Mouse (Mus musculus) CD4-positive helper T cell, adult 2 months (primary cell): ENCODE data around the gene Nr1h2.

Experiments used
- DNase-seq: peaks from one replicate; pipeline ENCODE4 v3.0.0-alpha.2; 2012; ENCODE audit warnings: low read depth, missing footprints, low spot score

Nr1h2 gene

GRCm38 (mm10) chr7:44553826-44554225, at the start of gene Nr1h2:
Gene Nr1h2 (minus strand): TSS chr7:44553951.
- peak; percentile 98 for DNase-seq

- DNase-seq: no peak
These were observed 49.6 kb upstream of the Nr1h2 start for GRCm38 (mm10) chr7:44603186-44603855.

- no peak for DNase-seq
These were observed 48.7 kb upstream of the Nr1h2 start for GRCm38 (mm10) chr7:44602443-44602842.

GRCm38 (mm10) chr7:44601646-44602045, 47.9 kb upstream of the Nr1h2 start:
- no peak for DNase-seq

GRCm38 (mm10) chr7:44600691-44601262, 47.0 kb upstream of the Nr1h2 start:
- no peak for DNase-seq

- DNase-seq: no peak
These were observed 44.6 kb upstream of the Nr1h2 start for GRCm38 (mm10) chr7:44598336-44598735.

GRCm38 (mm10) chr7:44597666-44598065, 43.9 kb upstream of the Nr1h2 start:
- no peak for DNase-seq

- DNase-seq: no peak
These were observed 43.3 kb upstream of the Nr1h2 start for GRCm38 (mm10) chr7:44596996-44597538.

GRCm38 (mm10) chr7:44596051-44596450, 42.3 kb upstream of the Nr1h2 start:
- DNase-seq: no peak

GRCm38 (mm10) chr7:44595131-44595561, 41.4 kb upstream of the Nr1h2 start:
- no peak for DNase-seq

- DNase-seq: no peak
These were observed 40.5 kb upstream of the Nr1h2 start for GRCm38 (mm10) chr7:44594291-44594690.

GRCm38 (mm10) chr7:44593775-44594174, 40.0 kb upstream of the Nr1h2 start:
- peak; percentile 51 for DNase-seq

- no peak for DNase-seq
These were observed 39.3 kb upstream of the Nr1h2 start for GRCm38 (mm10) chr7:44593051-44593450.

- DNase-seq: no peak
These were observed 37.8 kb upstream of the Nr1h2 start for GRCm38 (mm10) chr7:44591348-44592116.

GRCm38 (mm10) chr7:44590402-44591347, 36.9 kb upstream of the Nr1h2 start, which contains the start of gene Kcnc3:
Gene Kcnc3 (plus strand): TSS chr7:44590664.
- peak; percentile 78 for DNase-seq

GRCm38 (mm10) chr7:44589946-44590345, 36.2 kb upstream of the Nr1h2 start:
- DNase-seq: no peak

GRCm38 (mm10) chr7:44589149-44589548, 35.4 kb upstream of the Nr1h2 start:
- peak; percentile 58 for DNase-seq

- no peak for DNase-seq
These were observed 34.6 kb upstream of the Nr1h2 start for GRCm38 (mm10) chr7:44588338-44588737.

- no peak for DNase-seq
These were observed 33.9 kb upstream of the Nr1h2 start for GRCm38 (mm10) chr7:44587676-44588075.

- peak; percentile 27 for DNase-seq
These were observed 33.2 kb upstream of the Nr1h2 start for GRCm38 (mm10) chr7:44586930-44587329.

GRCm38 (mm10) chr7:44586518-44586917, 32.8 kb upstream of the Nr1h2 start:
- DNase-seq: no peak
